Mouse (Mus musculus): ENCODE results near the gene Grwd1.

Grwd1 gene

GRCm38 (mm10) chr7:45833924-45834323 lies 3.2 kb upstream of the Grwd1 start:
- DNase-seq: no peak

GRCm38 (mm10) chr7:45833148-45833790 lies 2.5 kb upstream of the Grwd1 start:
- DNase-seq: peak; percentile 31

- no peak for DNase-seq
Measured at GRCm38 (mm10) chr7:45832428-45832827, 1.7 kb upstream of the Grwd1 start.

GRCm38 (mm10) chr7:45831128-45831525 lies 383 bp upstream of the Grwd1 start:
- DNase-seq: no peak

- no peak for DNase-seq
Measured at GRCm38 (mm10) chr7:45826631-45827030, 4.1 kb downstream of the Grwd1 start.

- DNase-seq: no peak
Measured at GRCm38 (mm10) chr7:45824598-45824997, 6.1 kb downstream of the Grwd1 start, which contains the start of gene Kcnj14. Gene Kcnj14, minus strand, starts transcription at chr7:45824782.

GRCm38 (mm10) chr7:45820913-45821312 lies 9.8 kb downstream of the Grwd1 start:
- no peak for DNase-seq

GRCm38 (mm10) chr7:45819843-45820242 lies 10.9 kb downstream of the Grwd1 start:
- DNase-seq: no peak

- no peak for DNase-seq
Measured at GRCm38 (mm10) chr7:45815984-45816351, 14.8 kb downstream of the Grwd1 start.

GRCm38 (mm10) chr7:45815323-45815983 lies 15.3 kb downstream of the Grwd1 start:
- DNase-seq: no peak

- no peak for DNase-seq
Measured at GRCm38 (mm10) chr7:45814841-45815240, 15.9 kb downstream of the Grwd1 start.

- DNase-seq: peak; percentile 99
Measured at GRCm38 (mm10) chr7:45813787-45814779, 16.7 kb downstream of the Grwd1 start, which contains the start of gene Cyth2. Gene Cyth2, minus strand, starts transcription at chr7:45814581.

- DNase-seq: no peak
Measured at GRCm38 (mm10) chr7:45812921-45813320, 17.8 kb downstream of the Grwd1 start.

GRCm38 (mm10) chr7:45809276-45810075 lies 21.3 kb downstream of the Grwd1 start:
- no peak for DNase-seq

- no peak for DNase-seq
Measured at GRCm38 (mm10) chr7:45808471-45808870, 22.3 kb downstream of the Grwd1 start.

GRCm38 (mm10) chr7:45805941-45806340 lies 24.8 kb downstream of the Grwd1 start:
- DNase-seq: no peak

- no peak for DNase-seq
Measured at GRCm38 (mm10) chr7:45802551-45802950, 28.2 kb downstream of the Grwd1 start.

GRCm38 (mm10) chr7:45801348-45801747 lies 29.4 kb downstream of the Grwd1 start:
- peak; percentile 95 for DNase-seq

- peak; percentile 58 for DNase-seq
Measured at GRCm38 (mm10) chr7:45800546-45801204, 30.1 kb downstream of the Grwd1 start.

GRCm38 (mm10) chr7:45800001-45800400 lies 30.7 kb downstream of the Grwd1 start:
- DNase-seq: no peak

GRCm38 (mm10) chr7:45798931-45799330 lies 31.8 kb downstream of the Grwd1 start:
- no peak for DNase-seq

GRCm38 (mm10) chr7:45798511-45798836 lies 32.3 kb downstream of the Grwd1 start:
- peak; percentile 67 for DNase-seq

Data from kidney, adult 18-20 months (tissue).